Mouse (Mus musculus) CD8-positive naive resting alpha-beta T cell, adult 2 months (primary cell): ENCODE data around the gene Upf2.
"Not testable (repeated sequence)": the region's sequence is repeated elsewhere in the genome, so short reads cannot be mapped to it uniquely, and the experiment has no call there.

ENCODE experiments used
- DNase-seq, 2 experiments: peaks; one replicate each; pipeline ENCODE4 v3.0.0; 2022; ENCODE audit warnings: low read depth in 2 of 2, low spot score in 2 of 2

Gene Upf2

GRCm38 (mm10) chr2:5948964-5949363 is 2.3 kb upstream of the Upf2 start:
- DNase-seq, result no peak

DNA sequence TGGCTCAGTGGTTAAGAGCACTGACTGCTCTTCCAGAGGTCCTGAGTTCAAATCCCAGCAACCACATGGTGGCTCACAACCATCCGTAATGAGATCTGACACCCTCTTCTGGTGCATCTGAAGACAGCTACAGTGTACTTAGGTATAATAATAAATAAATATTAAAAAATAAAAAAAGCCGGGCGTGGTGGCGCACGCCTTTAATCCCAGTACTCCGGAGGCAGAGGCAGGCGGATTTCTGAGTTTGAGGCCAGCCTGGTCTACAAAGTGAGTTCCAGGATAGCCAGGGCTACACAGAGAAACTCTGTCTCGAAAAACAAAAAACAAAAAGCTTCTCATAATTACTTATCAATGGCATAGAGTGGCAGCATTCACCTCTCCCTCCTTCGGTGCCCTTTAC is 1.4 kb upstream of the Upf2 start:
- not testable (repeated sequence) for DNase-seq

GRCm38 (mm10) chr2:5950305-5950704 is 964 bp upstream of the Upf2 start:
- peak in 1 of 2 experiments; percentile 3 for DNase-seq

- DNase-seq, result peak in 1 of 2 experiments; percentile 55
These were observed 447 bp downstream of the Upf2 start for GRCm38 (mm10) chr2:5951621-5952211.

GRCm38 (mm10) chr2:5957705-5958104 is 6.4 kb downstream of the Upf2 start:
- DNase-seq, result no peak

DNA sequence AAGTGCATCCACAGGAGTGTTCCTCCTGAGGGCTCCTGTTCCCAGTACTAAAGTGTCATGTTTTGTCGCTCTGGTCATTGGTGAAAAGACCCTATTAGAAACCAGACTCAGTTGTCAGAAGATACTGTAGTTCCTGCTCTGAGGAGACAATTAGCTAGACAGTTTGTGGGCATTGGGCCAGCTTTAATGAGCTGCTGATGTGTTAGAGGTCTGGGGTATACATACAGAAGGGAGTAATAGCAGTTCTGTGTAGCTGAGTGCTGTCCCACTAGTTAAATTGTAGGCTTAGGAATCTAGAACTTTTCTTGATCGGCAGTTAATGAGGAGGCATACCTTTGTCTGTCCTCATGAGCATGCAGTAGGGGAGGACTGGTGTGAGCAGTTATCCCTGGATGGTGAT is 11.0 kb downstream of the Upf2 start:
- no peak for DNase-seq

DNA sequence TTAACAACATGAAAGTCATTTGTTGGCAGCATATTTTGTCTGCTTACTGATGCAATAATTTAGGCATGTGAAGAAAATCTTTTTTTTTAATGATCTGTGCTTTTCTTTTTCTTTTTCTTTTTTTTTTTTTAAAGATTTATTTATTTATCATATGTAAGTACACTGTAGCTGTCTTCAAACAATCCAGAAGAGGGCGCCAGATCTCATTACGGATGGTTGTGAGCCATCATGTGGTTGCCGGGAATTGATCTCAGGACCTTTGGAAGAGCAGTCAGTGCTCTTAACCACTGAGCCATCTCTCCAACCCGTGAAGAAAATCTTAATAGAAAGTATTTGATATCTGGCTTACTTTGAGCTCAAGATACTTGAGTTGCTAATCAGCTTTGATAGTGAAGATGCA is 12.5 kb downstream of the Upf2 start:
- DNase-seq, result not testable (repeated sequence)

DNA sequence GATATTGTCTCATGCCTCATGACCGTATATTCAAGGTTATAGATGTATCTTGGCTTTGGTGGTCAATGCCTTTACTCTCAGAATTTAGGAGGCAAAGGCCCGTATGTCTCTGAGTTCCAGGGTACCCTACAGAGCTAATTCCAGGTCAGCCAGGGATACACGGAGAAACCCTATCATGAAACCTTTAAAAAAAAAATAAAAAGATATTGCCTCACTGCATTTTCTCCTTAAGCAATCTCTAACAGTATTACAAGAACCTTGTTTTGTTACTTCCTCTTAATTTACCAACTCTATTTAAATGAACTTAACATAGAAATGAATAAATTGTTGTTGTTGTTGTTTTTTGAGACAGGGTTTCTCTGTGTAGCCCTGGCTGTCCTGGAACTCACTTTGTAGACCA is 14.7 kb downstream of the Upf2 start:
- no peak for DNase-seq

DNA sequence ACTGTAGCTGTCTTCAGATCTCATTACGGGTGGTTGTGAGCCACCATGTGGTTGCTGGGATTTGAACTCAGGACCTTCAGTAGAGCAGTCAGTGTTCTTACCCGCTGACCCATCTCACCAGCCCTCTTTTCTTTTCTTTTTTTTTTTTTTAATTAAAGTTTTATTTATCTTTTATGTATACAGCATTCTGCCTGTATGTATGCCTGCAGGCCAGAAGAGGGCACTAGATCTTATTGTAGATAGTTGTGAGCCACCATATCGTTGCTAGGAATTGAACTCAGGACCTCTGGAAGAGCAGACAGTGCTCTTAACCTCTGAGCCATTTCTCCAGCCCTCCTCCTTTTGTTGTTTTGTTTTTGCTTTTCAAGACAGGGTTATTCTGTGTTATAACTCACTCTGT is 19.4 kb downstream of the Upf2 start:
- DNase-seq, result not testable (repeated sequence)

DNA sequence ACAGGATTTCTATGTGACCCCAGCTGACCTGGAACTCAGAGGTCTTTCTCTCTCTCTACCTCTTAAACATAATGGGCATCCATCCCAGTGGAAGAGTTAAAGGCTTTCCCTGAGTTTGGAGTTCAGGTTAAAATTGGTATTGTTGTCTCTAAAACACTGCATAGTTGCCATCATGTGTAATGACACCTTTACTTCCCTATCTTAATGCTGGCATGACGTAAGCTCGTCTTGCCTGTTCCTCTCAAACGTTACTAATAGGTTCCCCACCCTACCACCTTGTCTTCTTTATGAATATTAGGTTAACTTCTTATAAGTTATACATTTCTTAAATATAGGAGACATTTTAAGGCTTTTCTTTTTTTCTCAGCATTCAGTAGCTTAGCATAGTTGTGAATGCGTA is 26.3 kb downstream of the Upf2 start:
- no peak for DNase-seq

DNA sequence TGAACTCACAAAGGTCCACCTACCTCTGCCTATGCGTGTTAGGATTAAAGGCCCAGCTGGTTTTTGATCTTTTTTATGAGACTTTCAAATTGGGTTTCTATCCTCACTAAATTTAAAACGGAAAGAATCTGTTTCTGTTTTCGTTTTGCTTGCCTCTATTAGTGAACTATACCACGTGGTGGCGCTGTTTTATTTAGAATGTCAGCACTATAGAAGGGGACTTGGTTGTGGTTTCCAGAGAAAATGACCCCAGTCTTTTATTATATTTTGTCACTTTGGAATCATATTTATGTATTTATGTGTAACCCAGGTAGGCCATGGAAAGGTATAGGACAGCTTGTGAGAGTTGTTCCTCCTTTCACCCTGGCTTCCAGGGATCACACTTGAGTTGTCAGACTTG is 44.3 kb downstream of the Upf2 start:
- DNase-seq, result peak in 1 of 2 experiments; percentile 7

DNA sequence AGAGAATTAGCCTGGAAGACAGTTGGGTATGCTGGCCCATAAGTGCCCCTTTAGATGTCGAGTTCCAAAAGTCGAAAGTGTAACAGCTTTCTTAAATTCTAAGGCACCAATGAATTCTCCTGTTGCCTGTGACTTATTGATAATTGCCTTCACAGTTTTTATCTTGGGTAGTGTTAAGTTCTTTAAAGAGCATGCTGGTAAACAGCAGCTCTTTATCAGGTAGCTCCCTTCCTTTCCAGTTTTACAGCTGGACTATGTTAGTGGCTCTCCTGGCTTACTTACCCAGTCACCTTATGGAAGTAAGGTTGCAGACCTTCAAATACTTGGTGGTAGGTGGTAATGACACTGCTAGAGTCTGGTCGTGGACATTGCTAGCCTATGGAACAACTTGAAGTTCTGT is 52.7 kb downstream of the Upf2 start:
- no peak for DNase-seq

GRCm38 (mm10) chr2:6014532-6014931 is 63.3 kb downstream of the Upf2 start:
- no peak for DNase-seq

DNA sequence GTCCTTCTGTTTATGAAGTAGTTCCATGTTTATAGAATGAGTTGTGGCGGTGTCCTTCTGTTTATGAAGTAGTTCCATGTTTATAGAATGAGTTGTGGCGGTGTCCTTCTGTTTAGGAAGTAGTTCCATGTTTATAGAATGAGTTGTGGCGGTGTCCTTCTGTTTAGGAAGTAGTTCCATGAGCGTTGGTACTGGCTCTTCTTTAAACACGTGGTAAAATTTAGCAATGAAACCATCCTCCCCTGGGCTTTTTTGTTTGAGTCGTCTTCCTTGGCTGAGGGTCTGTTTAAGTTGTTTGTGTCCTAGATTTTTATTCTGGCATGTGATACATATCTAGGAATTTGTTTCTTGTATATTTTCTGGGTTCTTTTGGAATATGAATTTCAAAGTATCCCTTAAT is 63.9 kb downstream of the Upf2 start:
- not testable (repeated sequence) for DNase-seq

DNA sequence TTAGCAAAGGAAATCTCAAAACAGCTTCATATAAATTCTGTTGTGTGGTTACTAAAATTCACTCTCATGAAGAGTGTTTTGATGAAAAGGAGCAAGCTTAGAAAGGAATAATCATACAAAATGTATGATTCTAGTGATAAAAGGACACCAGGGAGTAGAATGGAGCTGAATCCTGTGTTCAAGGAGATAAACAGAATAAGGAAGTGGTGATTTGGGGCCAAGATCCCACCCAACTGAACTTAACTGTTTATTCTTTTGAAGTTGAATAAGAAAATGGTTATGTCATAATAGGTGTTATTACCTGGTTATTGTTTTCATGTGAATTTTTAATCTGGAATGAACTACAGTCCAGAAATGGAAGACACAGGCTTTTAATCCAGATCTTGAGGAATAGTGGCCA is 69.3 kb downstream of the Upf2 start:
- DNase-seq, result no peak

DNA sequence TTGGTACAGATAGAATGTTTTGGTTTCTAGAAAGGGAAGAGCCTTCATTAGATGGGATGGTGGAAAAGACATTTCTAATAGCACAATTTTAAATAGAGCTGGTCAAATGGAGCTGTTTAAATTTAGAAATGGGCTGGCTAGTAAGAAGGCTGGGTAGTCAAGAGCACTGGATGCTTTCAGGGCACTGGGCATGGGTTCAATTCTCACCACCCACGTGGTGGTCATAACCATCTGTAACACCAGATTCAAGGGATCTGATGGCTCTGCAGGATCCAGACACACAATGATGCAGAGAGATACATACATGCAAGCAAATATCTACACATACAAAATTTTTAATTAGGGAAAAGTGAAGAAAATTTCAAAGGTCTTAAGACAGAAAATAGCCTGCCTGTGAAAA is 91.4 kb downstream of the Upf2 start:
- DNase-seq, result no peak

GRCm38 (mm10) chr2:6046796-6047195 is 95.5 kb downstream of the Upf2 start:
- no peak for DNase-seq

- DNase-seq, result no peak
These were observed 97.3 kb downstream of the Upf2 start for GRCm38 (mm10) chr2:6048570-6048969.

DNA sequence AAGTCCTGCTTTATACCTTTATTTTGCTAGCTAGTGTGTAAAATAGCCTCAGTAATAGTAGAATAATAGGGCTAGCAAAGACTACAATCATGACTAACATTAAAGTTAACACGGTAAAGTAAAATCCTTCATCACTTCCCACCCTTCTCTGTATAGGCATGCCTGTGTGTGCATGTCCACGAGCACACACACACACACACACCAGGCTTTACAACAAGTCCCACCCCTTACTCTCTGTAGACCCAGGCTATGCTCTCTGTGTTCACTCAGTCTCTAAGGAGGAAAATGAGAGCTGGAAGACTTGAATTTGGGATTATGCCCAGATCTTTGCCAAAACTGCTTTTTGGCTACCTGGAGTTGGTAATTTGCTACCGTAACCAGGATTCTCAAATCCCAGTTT is 97.7 kb downstream of the Upf2 start:
- DNase-seq, result no peak

DNA sequence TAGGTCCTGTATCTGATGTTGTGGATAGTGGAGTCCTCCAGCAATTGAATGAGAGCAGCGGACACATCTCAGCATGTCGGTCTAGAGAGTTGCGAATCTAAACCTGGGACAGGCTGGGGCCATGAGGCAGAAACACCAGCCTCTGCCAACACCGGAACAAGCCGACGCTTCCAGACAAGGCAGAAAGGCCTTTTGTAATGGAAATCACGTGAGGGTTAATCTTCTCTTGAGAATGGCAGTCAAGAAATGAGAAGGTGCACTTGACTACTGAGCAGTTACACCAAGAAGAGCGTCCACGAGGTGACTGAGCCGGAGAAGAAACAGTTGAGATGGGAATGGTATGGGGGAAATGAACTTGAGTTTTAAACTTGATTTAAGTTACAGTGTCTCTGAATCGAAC is 104.2 kb downstream of the Upf2 start:
- DNase-seq, result no peak

DNA sequence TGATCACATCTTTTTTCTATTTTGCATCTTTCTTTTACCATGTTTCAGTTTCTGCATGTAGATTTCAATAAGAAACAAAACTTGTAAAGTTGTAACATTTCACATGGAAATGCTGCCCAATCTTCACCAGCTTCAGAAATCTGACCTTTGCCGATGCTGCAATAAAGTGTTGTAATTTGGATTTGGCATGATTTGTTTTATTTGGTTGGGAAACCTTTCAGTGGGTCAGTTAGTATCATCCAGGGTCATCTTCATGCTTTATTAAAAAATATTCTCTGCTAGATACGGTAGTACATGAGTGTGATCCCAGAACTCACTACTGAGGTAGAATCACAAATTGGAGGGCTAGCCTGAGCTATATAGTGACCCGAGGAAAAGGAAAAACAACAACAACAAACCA is 105.2 kb downstream of the Upf2 start:
- no peak for DNase-seq

GRCm38 (mm10) chr2:6059291-6059690 is 108.0 kb downstream of the Upf2 start:
- DNase-seq, result no peak

DNA sequence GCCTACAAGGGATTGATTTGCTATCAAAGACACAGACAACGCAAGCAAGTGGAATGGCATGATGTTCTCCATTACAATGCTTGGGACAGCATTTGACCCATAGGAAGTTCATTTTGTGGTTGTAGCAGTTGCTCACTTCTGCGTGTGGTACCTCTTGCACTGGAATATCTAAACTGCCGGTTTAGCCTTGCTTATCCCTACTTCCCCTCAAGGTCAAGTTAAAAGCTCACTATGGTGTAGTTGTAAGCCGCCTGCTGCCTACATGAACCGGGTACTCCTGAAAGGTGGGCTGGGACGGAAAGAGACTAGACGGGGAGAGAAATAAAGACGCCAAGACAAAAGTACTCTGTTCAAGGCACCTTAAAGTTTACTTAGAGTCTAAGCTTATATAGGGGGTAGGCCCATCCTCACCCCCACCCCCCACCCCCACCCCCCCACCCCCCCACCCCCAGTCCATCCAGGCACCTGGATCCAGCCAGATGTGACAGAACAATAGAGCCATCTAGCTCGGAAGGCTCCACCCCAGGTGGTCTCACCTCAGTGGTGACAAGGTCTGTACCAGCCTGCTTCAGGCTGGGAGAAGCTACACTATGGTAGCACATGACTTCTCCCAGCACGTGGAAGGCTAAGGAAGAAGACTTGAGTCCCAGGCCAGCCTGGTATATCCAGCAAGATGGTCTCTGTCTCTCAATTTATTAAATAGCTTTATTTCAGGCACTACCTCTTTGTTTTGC is 109.0 kb downstream of the Upf2 start:
- no peak for DNase-seq
